Mouse (Mus musculus): ENCODE measurements around the gene Fxyd2.

DNA sequence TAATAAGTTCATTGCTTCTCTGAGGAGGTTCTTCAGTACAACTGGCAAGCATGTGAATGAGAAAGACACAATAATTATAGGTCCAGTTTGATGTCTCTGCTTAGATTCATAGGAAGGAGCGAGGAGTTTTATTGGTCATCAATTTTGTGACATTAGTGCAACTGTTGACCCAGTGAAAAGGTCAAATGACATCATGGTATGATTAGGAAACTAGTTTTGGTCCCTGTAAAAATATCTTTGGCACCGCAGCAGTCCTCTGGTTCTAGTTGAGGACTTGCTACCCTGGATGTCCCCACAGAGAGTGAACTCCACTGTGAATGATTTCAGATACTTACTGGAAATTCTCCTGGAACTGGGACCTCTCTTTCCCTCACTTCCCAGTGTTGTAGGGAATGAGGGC lies 44.3 kb upstream of the Fxyd2 start:
- TF ChIP-seq POLR2A (IDR thresholded peaks at IDR 0.05; ENCODE audit: borderline replicate concordance, low read depth, low read length) (no peak), CTCF (IDR thresholded peaks at IDR 0.05; ENCODE audit: low read depth, low read length) (no peak)

Measured in bone marrow macrophage, adult 2 months (primary cell).